Mouse (Mus musculus): ENCODE measurements around the gene Adipor2.

The Adipor2 gene

DNA sequence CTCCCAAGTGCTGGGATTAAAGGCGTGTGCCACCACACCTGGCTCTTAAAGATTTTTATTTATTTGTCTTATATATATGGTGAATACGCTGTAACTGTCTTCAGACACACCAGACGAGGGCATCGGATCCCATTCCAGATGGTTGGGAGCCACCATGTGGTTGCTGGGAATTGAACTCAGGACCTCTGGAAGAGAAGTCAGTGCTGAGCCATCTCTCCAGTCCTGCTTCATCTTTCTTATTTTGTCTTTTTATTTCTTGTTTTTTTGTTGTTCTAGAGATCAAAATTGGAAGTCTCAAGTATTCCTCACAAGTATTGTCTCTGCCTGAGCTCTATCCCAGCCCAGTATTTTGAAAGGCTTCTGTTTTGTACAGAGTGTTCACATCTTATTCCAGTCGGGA, 2.9 kb upstream of the Adipor2 start:
- DNase-seq (ENCODE audit: low spot score in 2 of 2) = no peak

DNA sequence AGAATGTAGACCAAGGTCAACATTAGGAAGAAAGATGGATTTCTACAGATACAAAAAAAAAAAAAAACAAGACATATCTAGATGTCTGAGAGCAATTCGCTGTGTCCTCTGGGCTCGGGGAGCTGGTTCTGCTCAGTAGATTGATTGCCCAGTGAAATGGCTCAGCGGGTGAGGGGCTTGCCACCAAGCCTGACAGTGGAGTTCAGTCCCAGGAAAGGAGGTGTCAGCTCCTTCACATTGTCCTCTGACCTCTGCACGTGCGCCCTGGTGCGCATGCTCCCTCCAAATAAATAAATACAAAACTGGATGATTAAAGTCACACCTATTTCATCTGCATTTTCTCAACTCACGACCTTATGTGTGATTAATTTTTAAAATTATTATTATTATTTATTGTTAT, 1.9 kb upstream of the Adipor2 start:
- no peak for DNase-seq (ENCODE audit: low spot score in 2 of 2)

DNA sequence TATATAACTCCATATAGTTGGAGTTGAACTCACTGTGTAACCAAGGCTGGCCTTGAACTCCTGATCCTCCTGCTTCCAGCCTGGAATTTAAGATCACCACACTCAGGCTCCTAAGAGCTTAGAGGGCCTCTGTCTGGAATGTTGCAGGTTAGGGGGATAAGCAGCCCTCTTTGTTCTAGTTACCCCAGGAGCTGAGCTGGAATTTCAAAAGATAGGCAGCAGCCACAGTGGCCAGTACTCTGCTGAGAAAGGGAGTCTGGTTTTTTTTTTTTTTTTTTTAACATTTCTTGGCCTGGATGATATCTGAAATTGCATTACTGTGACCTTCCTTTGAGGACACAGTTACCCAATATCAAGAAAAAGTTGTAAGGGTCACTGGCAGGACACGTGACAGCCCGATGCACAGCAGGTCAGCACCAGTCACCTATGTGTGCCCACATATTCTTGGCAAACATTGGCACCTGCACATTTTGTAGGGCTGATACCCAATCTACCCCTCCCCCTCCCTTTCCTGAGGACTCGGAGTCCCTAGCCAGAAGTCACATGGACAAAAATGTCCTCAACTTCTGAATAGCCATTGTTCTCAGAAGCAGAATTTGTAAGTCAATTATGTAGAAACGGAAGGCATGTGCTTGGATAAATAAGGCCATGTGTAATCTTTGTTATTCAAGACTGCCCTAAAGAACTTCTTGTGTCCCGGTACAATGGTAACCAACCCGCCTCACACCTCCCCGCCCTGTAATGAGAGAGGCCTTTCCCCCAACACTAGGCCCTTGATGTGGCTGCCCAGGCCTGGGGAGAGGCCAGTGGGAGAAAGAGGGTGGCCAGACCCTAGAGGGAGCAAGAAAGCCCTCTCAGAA, 1.1 kb upstream of the Adipor2 start:
- no peak for DNase-seq (ENCODE audit: low spot score in 2 of 2)

DNA sequence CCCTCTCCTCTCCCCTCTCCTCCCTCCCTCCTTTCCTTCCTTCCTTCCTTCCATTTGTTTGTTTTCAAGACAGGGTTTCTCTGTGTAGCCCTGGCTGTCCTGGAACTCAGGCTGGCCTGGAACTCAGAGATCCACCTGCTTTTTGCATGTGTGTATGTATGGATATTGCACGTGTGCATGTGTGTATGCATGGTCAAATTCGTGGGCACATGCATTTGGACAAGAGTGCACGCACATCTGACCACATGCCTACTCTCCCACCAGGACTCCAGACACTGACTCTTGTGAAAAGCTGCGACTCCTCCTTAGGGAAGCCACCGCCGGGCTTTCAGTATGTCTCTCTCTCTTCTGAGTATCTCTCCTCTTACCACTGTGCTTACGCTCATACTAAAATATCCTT, 317 bp upstream of the Adipor2 start:
- DNase-seq (ENCODE audit: low spot score in 2 of 2) = no peak

DNA sequence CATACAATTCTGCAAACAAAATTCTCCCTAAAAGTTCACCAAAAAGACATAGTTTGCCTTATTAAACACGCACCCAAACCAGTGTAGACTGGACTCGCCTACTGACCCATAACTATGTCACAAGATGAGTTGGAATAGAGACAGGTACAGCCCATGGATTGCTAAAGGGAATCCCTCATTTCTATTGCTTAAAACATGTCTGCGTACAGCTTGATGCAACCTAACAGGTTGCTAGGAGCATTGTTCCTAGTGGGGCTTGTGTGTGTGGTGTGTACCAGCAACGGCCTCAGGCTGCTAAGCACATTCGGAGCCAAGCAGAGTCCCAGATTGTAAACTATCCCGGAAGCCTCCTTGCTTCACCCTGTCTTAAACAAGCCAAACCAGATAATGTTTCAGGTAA, 861 bp downstream of the Adipor2 start:
- DNase-seq (ENCODE audit: low spot score in 2 of 2) = no peak

DNA sequence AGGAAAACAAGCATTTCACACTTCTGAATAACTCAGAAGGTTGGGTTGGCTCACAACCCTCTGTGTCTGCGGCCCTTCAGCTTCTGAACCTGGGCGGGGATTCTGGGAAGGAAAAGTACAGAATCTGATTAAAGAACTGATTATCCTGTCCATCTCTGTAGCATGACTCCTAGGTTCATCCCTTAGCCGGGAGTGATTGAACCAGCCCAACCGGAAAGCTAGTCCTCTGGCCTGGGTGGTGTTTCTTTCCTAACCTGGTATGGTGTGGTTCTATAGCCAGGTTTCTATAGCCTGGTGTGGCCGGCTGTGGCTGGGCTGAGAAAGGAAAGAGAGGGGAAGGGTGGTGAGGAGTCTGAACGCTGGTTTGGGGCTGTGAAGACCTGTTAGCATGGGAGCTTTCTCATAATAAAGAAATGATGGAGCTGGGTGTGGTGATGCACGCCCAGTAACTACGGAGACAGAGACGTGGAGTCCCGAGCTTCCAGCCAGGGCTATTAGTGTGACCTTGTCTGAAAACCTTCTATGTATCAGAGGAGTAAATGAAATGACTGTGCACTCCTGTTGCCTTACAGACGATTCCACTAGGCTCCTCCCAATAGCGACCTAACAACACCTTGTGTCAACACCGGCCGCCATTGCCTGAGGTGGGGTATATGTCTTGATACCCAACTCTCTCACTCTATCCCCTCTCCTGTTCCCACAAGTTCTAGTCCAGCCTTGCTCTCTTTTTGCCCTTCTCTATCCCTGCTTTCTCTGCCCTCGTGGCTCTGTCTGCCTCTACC, 3.1 kb downstream of the Adipor2 start:
- DNase-seq (ENCODE audit: low spot score in 2 of 2) = no peak

DNA sequence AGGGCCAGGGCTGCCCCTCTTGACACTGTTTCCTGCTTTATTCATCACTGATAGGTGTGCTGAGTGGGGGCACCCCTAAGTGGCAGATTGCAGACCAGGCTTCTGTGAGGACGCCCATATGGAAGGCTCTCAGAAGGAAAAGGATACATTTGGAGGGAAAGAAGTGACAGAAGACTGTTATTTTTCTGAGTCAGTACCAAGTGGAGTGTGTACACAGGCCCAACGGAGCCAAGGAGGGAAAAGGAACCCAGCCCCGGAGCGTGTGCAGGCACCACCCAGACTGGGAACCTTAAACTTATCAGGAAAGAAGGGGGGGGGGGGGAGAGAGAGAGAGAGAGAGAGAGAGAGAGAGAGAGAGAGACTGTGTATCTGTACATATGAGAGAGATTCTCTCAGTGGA, 4.9 kb downstream of the Adipor2 start:
- DNase-seq (ENCODE audit: low spot score in 2 of 2) = no peak

DNA sequence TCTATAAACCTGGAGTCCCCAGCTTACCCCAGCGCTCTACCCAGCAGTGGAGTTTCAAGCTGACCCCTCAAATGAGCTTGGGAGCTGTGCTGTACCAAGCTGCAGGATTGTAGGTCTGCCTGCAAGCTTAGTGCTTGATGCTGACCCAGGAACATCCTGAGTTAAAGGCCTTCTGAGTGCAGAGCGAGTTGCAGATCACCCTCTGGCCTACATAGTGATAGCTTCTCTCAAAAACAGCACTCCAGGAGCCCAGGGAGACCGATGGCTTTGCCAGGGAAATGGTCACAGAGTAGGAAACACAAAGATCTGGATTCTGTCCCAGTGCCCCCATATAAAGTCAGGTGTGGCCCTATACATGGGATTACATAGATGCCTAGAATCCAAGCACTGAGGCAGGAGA, 6.0 kb downstream of the Adipor2 start:
- DNase-seq (ENCODE audit: low spot score in 2 of 2) = no peak

DNA sequence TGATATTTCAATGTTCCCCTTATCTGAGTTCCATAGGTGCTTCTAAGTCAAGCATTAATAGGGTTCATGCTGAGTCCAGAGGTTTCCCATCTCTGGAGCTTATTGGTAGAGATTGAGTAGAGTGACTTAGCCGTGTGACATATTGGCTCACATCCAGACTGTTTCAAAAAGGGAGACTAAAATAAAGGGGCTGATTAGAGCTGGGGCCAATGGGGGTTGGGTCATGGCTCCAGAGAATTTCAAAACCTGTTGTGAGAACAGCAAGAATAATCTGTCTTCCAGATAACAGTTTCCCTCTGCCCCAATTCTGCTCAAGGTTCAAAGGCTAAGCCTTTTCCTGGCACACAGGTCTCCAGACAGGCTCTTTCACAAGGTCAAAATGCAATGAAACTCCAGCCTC, 7.7 kb downstream of the Adipor2 start:
- no peak for DNase-seq (ENCODE audit: low spot score in 2 of 2)

DNA sequence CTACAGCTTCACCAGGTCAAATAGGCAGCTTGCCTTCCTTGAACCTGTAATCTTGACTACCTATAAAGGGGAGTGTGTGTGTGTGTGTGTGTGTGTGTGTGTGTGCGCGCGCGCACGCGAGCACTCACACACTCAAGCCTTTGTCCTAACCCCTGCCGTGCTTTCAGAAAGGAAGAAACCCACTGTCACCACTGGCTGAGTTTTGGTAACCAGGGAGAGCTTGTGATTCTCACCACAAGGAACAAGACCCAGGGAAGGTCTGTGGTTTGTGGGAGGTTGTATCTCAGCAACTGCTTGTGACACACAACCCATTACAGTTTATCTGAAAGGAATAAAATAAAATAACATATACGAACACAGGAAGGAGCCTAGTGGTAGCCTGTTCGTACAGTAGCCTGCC, 8.9 kb downstream of the Adipor2 start:
- no peak for DNase-seq (ENCODE audit: low spot score in 2 of 2)

DNA sequence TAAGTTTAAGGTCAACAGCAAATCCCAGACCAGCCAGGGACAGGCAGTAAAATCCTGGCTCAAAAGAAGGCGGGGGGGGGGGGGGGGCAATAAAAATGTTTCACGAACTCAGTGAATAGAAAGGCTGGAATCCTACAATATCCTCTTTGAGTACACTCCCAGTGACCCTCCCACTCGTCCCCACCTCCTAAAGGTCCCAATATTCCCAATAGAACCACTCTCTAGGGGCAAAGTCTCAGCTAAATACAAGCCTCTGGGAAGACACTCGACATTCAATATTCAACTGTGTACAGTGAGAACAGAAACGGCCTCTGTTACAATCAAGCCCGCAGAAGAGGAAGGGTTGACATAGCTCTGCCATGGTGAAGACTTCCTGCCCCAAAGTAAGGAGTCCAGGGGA, 9.7 kb downstream of the Adipor2 start:
- no peak for DNase-seq (ENCODE audit: low spot score in 2 of 2)

DNA sequence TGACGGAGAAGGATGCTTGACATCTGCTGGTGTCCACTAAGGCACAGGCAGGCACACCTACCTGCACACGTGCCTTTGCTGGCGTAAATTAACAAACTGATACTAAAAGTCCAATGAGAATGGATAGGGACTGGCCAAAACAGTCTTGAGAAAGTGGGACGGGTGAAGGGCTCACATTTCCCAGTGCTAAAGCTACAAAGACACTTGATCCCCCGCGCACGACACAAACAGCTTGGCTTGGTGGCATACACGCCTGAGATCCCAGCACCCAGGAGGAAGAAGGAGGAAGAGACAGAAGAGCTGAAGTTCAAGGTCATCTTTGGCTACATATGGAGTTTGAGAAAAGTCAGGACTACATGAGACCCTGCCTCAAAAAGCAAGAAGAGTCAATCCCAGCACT, 11.0 kb downstream of the Adipor2 start:
- DNase-seq (ENCODE audit: low spot score in 2 of 2) = no peak

DNA sequence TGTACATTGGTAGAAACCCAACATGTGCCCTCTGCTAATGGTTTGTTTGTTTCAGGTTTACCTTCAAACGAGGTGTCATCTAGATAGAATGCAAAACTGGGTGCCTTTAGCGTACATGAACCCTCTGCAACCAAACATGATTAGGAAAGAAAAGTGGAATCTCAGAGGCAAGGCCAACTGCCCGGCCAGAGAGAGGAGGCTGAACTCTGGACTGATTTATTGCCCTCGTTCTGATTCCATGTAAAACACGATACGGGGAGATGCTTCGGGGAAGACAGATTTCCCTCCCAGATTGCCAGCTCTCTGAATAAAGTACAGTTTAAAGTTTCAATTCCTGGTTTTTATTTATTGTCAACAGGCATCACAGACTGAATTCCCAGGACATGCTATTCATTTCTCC, 12.2 kb downstream of the Adipor2 start:
- DNase-seq (ENCODE audit: low spot score in 2 of 2) = no peak

DNA sequence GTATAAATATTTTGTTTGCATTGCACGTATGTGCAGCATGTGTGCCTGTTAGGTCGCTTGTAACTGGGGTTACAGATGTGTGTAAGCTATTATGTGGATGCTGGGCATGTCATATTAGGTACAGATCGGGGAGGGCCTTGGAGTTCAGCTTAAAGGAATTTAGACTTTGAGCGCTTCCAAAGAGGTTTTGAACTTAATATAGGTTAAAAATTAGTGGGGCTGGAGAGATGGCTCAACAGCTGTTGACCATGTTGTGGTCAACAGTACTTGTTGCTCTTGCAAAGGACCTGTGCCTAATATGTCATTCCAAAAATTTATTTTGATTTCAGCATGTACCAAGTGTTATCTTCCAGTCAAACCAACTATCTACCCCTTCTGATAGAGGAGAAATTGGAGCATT, 12.7 kb downstream of the Adipor2 start:
- DNase-seq (ENCODE audit: low spot score in 2 of 2) = no peak

DNA sequence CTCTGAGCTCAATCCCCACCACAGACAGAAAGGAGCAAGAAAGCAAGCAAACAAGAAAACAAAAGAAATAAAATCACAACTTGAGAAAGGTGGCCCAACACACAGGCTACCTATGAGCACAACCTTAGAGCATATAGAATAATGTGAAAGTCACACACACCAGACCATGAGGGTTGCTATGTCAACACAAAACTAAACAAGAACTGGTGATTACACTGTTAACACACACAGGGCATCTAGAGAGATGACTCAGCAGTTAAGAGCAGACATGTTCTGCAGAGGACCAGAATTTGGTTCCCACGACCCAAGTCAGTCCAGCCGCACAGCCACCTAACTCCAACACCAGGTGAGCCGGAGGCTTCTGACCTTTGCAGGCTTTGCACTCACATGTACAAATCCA, 14.5 kb downstream of the Adipor2 start:
- DNase-seq (ENCODE audit: low spot score in 2 of 2) = no peak

DNA sequence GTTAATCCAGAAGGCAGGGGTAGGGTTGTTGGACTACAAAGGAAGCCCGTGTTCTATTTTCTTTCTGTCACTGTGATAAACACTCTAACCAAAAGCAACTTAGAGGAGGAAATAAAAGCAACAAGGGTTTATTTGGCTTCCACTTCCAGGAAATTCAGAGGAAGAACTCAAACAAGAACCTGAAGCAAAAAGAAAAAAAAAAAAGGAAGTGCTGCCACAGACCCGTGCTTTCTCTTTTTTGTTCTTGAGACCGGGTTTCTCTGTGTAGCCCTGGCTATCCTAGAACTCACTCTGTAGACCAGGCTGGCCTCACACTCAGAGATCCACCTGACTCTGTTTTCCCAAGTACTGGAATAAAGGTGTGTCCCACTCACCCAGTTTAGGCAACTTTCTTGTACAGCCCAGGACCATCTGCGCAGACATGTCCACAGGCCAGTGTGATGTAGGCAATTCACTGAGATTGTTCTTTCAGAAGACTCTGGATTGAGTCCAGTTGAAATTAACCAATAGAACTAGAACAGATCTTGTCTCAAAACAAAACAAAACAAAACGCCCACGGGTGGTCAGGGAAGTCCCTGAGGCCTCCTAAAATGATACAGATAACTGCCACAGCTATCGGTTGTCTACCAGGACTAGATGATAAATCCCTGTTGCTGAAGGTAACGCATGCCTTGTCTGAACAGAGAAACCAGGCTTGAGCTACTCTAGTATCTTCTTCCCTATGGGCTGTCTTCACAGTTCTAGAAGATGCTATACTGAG, 15.8 kb downstream of the Adipor2 start:
- DNase-seq (ENCODE audit: low spot score in 2 of 2) = no peak

DNA sequence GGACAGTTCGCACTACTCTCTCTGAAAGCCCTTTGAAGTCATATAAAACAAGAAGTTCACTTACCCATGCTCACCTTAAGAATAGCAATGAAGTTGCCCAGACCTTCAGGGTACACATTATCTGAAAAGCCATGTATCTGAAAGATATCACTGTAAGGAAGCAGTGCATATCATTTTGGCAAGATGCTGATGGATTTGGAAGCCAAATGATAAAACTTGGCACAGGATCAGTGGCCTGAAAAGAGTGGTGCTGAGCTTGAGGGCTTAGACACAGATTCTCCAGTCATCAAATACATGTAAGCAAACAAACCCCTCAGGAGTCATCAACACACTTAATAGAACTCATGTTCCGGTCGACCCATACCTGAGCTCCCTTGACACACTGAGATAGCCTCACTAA, 16.9 kb downstream of the Adipor2 start:
- DNase-seq (ENCODE audit: low spot score in 2 of 2) = no peak

DNA sequence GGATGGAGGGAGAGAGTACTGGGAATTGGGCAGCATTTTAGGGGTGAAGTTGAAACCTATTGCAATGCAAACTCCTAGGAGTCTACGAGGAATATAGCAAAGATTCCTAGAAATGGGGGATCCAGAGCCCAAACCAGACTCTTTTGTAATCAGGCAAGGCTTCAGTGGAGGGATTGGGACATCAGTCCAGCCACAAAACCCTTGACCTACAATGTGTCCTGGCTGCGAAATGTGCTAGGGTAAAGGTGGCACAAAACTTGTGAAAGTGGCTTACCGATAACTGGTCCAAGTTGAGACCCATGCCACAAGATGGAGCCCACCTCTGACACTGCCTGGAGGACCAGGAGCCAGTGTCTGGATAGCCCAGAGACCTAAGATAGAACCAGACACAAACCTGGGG, 18.1 kb downstream of the Adipor2 start:
- DNase-seq (ENCODE audit: low spot score in 2 of 2) = no peak

DNA sequence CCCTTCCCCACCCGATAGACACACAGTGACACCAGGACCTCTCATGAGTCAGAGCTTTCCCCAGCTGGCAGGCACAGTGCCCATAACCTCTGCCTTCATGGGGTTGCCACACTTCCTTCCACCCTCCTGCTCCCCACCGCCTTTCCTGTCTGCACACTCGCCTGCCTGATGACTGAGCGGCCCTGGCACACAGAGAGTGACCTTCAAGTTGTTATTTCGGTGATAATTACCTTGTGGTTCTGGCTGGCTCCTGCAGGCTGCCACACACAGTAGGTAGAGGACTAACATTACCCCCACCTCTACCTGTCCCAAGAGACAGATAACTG, 21.2 kb downstream of the Adipor2 start:
- no peak for DNase-seq (ENCODE audit: low spot score in 2 of 2)

DNA sequence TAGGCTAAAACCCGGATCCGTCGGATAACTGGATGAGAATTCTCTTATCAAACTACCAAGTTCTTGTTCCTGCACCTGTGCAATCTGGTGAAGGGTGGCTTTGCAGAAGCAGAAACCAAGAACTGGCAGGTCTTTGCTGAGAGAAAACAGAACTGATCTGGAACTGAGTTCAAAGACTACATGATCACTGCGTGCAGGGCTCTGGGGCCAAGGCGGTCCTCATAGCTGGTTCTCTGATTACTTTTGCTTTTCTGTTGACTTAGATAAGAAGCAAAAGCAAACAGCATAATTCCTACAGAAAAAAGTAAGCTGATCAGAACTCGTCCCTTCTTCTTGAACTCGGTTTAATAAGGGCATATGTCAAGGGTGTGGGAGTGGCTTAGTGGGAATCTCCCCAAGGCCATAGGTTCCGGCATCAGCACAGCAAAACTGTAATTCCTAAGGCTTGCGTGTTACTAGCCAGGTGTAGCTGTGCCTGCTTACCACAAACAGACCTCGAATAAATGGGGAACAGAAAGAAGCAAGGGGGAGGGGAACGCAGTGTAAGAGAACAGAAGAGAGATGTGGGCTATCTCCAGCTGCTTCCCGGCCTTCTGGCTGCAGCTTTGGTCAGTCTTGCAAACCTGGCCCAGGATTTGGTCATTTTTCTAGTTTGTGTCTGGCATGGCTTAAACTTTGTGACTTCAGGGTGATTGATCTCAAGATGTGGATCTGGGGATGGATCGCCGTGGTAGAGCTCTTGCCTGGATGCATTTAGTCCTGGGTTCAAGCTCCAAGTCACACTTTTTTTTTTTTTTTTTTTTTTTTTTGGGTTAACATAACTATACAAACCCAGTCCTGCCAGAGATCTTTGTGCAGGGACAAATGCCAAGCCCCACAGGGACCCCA, 21.8 kb downstream of the Adipor2 start:
- no peak for DNase-seq (ENCODE audit: low spot score in 2 of 2)

DNA sequence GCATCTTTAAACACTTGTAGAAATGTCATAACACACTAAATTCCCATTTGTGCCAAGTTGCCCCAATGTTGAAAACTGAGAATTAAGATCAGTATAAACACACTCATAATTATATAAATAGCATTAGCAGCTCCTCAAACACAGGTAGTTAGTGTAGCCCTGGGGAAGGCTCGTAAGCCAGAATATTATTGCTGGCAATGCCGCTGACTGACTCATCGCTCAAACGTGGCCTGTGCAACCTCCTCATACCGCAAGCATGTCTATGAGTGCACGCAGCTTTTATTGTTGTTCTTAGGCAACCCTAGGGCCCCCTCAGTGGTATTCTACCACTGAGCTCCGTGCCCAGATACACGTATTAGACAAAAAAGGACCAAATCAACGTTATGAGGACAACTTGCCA, 24.7 kb downstream of the Adipor2 start:
- DNase-seq (ENCODE audit: low spot score in 2 of 2) = no peak

DNA sequence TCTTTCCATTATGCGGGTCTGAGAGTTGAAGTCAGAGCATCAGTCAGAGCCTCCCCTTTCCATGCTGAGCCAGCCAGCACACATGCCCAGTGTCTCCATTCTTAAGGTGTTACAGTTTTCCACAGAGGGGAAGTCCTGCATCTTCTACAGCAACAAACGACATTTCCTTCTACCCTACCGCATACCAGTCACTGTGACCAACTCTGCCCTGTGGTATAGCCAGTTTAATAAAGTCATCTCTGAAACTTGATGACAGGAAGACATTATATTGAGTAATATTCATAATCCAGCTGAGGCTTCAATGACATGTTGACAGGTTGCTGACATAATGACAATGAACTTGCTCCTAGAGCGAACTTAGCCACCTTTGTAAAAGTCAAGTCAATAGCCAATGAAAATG, 26.8 kb downstream of the Adipor2 start:
- DNase-seq (ENCODE audit: low spot score in 2 of 2) = no peak
